Mouse (Mus musculus) testis, adult 2 months (tissue): ENCODE measurements around the gene Sez6l.

Source experiments
- CTCF ChIP-seq: fragments of 200-500 bp; IDR thresholded peaks from 2 replicates; pipeline ENCODE4 v1.5.1; 2012; ENCODE audit warnings: low read depth, mild to moderate bottlenecking, inconsistent platforms, low read length, moderate library complexity; ENCODE audit not compliant: control insufficient read depth, insufficient read depth, insufficient replicate concordance
- POLR2A ChIP-seq: fragments of 200-500 bp; IDR thresholded peaks from 2 replicates; pipeline ENCODE4 v1.6.1; 2012; ENCODE audit warnings: low read depth, mild to moderate bottlenecking, inconsistent platforms, low read length, moderate library complexity; ENCODE audit not compliant: control insufficient read depth

DNA sequence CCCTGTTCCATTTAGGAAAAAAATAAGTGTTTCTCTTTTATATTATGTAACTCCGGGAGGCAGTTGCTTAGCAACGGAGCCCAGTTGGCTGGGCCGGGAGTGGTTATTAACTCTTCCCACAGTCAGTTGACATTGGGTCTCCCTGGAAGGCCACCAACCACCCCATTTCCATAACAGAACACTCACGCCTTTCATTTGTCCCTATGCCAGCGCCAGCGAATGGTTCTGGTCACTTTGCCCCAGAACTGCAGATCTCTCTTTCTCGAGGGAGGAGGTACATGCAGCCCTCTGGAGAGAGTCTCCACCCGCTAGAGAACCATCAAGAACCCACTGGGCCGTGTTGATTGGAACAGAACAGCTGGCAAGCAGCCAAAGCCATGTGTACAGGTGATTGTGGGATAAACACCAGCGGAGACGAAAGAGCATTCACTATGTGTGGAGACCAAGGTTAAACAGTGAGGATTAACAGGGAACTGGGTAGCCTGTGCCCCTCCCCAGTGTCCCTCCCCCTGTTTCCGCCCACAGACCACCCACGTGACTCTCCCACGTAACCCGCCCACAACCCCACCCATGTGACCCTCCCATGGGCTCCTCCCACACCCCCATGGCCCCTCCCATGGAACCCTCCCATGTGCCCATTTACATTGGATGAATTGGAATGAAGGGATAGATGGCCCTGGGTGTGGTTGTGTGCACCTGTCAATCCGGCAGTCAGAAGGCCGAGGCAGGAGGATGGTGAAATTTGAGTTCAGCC, 24.8 kb downstream of the Sez6l start:
- no peak for TF ChIP-seq POLR2A
- no peak for TF ChIP-seq CTCF
